Mouse (Mus musculus) layer of hippocampus, postnatal 25 days (tissue): ENCODE measurements around the gene Hadhb. TPM values are rescaled to one million over a fixed set of nuclear protein-coding genes. Genes with fewer than 3 reads are reported as not detected.
A peak's percentile ranks its signal among the peaks of the same experiment; 100 is the strongest.
"Not testable (repeated sequence)": the region's sequence is repeated elsewhere in the genome, so short reads cannot be mapped to it uniquely, and the experiment has no call there.

ENCODE experiments used
- DNase-seq, 2 experiments: peaks; one replicate each; pipeline ENCODE4 v3.0.0; 2022; ENCODE audit warnings: mixed read lengths in 2 of 2, low spot score in 1 of 2; ENCODE audit errors: extremely low spot score in 1 of 2
- total RNA-seq, 2 experiments: library from RNA; stranded (reverse); gene quantifications; 2 replicates each; pipeline ENCODE4 v1.2.3; 2021

The Hadhb gene
- total RNA-seq, 2 experiments from 2014 or later: 88.1 to 98.2 TPM

GRCm38 (mm10) chr5:30172115-30172514 is 17.1 kb downstream of the Hadhb start:
- no peak for DNase-seq

- DNase-seq: no peak
Observed at GRCm38 (mm10) chr5:30172931-30173692, 18.1 kb downstream of the Hadhb start.

GRCm38 (mm10) chr5:30175811-30176210 is 20.8 kb downstream of the Hadhb start:
- no peak for DNase-seq

GRCm38 (mm10) chr5:30187687-30188485 is 32.8 kb downstream of the Hadhb start:
- no peak for DNase-seq

- DNase-seq: no peak
Observed at GRCm38 (mm10) chr5:30192452-30192851, 37.4 kb downstream of the Hadhb start.

GRCm38 (mm10) chr5:30195340-30195739 is 40.3 kb downstream of the Hadhb start:
- DNase-seq: no peak

- no peak for DNase-seq
Observed at GRCm38 (mm10) chr5:30198257-30198656, 43.2 kb downstream of the Hadhb start.

GRCm38 (mm10) chr5:30201521-30201920 is 46.5 kb downstream of the Hadhb start:
- DNase-seq: peak; percentile 23 to 44

GRCm38 (mm10) chr5:30202221-30202620 is 47.2 kb downstream of the Hadhb start:
- DNase-seq: no peak

- no peak for DNase-seq
Observed at GRCm38 (mm10) chr5:30203216-30203885, 48.3 kb downstream of the Hadhb start.

- no peak for DNase-seq
Observed at GRCm38 (mm10) chr5:30204441-30204840, 49.4 kb downstream of the Hadhb start.

GRCm38 (mm10) chr5:30205034-30205433 is 50.0 kb downstream of the Hadhb start:
- DNase-seq: no peak

- no peak for DNase-seq
Observed at GRCm38 (mm10) chr5:30205493-30205892, 50.4 kb downstream of the Hadhb start, which contains the start of gene Adgrf3. Adgrf3 (minus strand) TSS chr5:30205722.

GRCm38 (mm10) chr5:30207276-30207675 is 52.2 kb downstream of the Hadhb start:
- DNase-seq: no peak

- DNase-seq: not testable (repeated sequence)
Observed at GRCm38 (mm10) chr5:30210758-30211157, 55.7 kb downstream of the Hadhb start.

GRCm38 (mm10) chr5:30214889-30215288 is 59.8 kb downstream of the Hadhb start:
- peak; percentile 36 to 79 for DNase-seq

- DNase-seq: no peak
Observed at GRCm38 (mm10) chr5:30215970-30216369, 60.9 kb downstream of the Hadhb start.

- DNase-seq: no peak
Observed at GRCm38 (mm10) chr5:30219715-30220114, 64.7 kb downstream of the Hadhb start.

GRCm38 (mm10) chr5:30220666-30221065 is 65.6 kb downstream of the Hadhb start:
- no peak for DNase-seq

- DNase-seq: no peak
Observed at GRCm38 (mm10) chr5:30222681-30223080, 67.6 kb downstream of the Hadhb start.

- peak in 1 of 2 experiments; percentile 15 for DNase-seq
Observed at GRCm38 (mm10) chr5:30230901-30231300, 75.9 kb downstream of the Hadhb start.
